Mouse (Mus musculus) heart, adult 2 months (tissue): ENCODE data around the gene Gm20388.
A peak's percentile ranks its signal among the peaks of the same experiment; 100 is the strongest.

Experiments
- CTCF ChIP-seq: fragments of 200-600 bp; IDR thresholded peaks from 2 replicates; pipeline ENCODE4 v1.8.1; 2022; ENCODE audit warnings: antibody characterized with exemption, mild to moderate bottlenecking, moderate library complexity
- POLR2A ChIP-seq: fragments of 200-500 bp; IDR thresholded peaks from 2 replicates; pipeline ENCODE4 v1.6.1; 2011; ENCODE audit warnings: mild to moderate bottlenecking, low read depth, low read length, control low read depth; ENCODE audit not compliant: insufficient read depth

DNA sequence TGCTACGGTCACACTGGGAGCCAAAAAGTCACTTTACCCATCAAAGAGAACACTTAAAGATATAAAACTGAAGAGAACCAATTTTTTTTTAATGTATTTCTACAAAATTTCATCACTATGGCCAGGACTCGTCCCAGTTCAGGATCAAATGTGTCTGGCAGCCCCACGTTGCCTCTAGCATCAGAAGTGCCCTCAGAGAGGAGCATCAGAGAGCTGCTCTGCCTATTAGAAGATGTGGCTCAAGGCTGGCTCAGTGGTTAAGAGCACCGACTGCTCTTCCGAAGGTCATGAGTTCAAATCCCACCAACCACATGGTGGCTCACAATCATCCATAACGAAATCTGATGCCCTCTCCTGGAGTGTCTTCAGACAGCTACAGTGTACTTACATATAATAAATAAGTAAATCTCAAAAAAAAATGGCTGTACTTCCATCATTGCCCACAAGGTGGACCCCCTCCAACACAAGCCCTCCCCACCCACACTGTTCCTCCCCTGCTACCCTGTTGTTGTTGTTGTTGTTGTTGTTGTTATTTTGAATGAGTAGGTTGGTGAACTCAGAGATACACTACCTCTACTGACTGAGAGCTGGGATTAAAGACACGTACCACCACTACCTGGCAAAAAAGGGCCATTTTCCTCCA lies 3409.0 kb downstream of the Gm20388 start:
- TF ChIP-seq CTCF (peak; percentile 78), POLR2A (no peak)
